Mouse (Mus musculus) myocyte (in vitro differentiated cells): ENCODE data around the gene Mrpl43.

ENCODE experiments used
- CEBPB ChIP-seq: IDR thresholded peaks from 2 replicates; pipeline ENCODE4 v1.6.1; 2011; ENCODE audit warnings: mild to moderate bottlenecking, moderate library complexity; ENCODE audit not compliant: poor library complexity, insufficient read depth, severe bottlenecking
- E2F4 ChIP-seq: IDR thresholded peaks from one replicate; pipeline ENCODE4 v1.6.1; 2011; ENCODE audit warnings: mild to moderate bottlenecking, control low read depth, moderate library complexity; ENCODE audit not compliant: insufficient read depth
- POLR2A ChIP-seq: IDR thresholded peaks from one replicate; pipeline ENCODE4 v1.6.1; 2011; ENCODE audit warnings: low read depth, mild to moderate bottlenecking, control low read depth, moderate library complexity; ENCODE audit not compliant: insufficient read length
- POLR2AphosphoS2 ChIP-seq: IDR thresholded peaks from one replicate; pipeline ENCODE4 v1.6.1; 2011; ENCODE audit warnings: low read depth, control low read depth; ENCODE audit not compliant: insufficient read length
- USF1 ChIP-seq: IDR thresholded peaks from one replicate; pipeline ENCODE4 v1.6.1; 2011; ENCODE audit warnings: low read depth, mild to moderate bottlenecking, control low read depth, moderate library complexity

GRCm38 (mm10) chr19:44992246-44992645 is 14.0 kb downstream of the Mrpl43 start:
- TF ChIP-seq POLR2A (no peak), CEBPB (no peak), USF1 (no peak), POLR2AphosphoS2 (no peak), E2F4 (no peak)
